Mouse (Mus musculus) fibroblast of lung, adult 2 months (primary cell): ENCODE results near the gene Map4.

Source experiments
- DNase-seq: peaks from one replicate; pipeline ENCODE4 v3.0.0-alpha.2; 2011; ENCODE audit warnings: low read depth

The Map4 gene

DNA sequence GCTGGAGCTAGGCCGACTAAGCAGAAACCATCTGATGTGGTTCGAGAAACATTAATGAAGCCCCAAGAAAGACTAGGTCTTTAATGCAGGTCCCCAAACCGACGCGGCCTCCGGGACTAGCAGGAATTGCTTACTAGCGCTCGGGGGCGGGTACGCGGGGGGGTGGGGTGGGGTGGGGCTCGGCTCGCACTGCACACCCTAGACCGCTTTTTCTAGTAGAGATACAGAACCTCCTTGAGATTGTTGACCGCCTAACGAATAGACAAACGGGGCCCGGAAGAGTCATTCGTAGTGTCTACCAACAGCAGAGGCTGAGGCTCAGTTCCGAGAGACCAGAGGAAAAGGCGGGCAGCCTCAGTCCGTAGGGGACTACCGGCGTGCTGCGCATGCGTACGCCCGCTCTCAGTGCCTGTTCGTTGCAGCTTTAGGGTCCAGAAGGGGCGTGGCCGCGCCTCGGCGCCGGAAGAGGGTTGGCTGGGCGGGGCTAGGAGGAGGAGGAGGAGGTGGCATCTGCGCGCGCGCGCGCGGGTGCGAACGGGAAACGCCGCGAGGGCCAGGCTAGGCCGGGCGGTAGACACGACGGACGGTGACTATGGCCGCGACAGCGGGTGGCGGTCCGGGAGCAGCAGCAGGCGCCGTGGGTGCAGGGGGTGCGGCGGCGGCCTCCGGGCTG is 200.4 kb downstream of the Map4 start:
- DNase-seq: peak; percentile 92

DNA sequence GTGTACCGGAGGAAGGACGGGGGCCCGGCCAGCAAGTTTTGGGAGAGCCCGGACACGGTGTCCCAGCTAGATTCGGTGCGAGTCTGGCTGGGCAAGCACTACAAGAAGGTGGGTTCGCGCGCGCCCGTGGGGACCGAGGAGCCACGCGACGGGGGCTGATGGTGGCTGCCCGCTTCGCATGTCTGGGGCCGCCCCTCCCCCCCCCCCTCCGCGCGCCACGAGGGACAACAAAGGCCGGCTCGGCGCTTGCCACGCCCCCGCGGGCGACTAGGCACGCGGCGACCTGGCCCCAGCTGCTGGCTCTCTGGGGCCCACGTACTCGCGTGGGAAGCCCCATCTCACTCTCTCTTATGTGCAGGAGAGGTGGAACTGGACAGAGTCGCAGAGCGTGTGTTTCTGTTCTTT is 200.9 kb downstream of the Map4 start:
- no peak for DNase-seq

DNA sequence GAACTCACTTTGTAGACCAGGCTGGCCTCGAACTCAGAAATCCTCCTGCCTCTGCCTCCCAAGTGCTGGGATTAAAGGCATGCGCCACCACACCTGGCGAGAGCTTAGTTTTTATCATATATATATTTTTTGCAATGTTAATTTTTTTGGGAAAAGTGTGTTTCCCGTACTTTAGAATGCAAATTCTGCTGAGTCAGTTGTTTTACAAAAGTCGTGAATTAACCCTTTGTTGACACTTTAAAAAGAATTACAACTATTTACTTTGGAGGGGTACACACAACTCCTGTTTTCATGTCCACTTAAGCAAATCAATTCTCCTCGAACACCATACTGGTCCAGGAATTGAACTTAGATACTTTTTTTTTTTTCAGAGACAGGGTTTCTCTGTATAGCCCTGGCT is 201.7 kb downstream of the Map4 start:
- no peak for DNase-seq
